Mouse (Mus musculus) olfactory bulb, adult 2 months (tissue): ENCODE measurements around the gene Pknox2.

Experiments
- CTCF ChIP-seq: fragments of 200-500 bp; IDR thresholded peaks from 2 replicates; pipeline ENCODE4 v1.5.1; 2012; ENCODE audit warnings: low read depth, mild to moderate bottlenecking, low read length, moderate library complexity; ENCODE audit not compliant: insufficient read depth
- POLR2A ChIP-seq: fragments of 200-500 bp; IDR thresholded peaks from 2 replicates; pipeline ENCODE4 v1.6.1; 2012; ENCODE audit warnings: mild to moderate bottlenecking, low read depth, low read length, moderate library complexity; ENCODE audit not compliant: insufficient read depth

DNA sequence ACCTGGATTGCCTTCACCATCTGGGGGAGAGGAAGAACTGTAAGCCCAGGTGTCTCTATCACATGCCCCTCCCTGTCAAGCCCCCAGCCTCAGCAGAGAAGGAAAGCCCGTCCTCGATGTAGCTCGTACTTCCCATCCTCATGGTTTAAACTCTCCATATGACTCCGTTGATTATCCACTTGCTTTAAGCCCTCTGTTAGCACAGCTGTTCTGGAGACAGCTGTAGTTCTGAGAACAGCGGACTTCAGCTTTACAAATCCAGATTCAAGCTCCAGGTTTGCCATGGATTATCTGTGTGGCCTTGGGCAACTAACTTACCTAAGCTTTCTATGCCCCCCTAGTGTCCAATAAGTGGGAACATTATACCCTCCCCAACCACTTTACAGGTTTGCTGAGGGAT lies 223.5 kb downstream of the Pknox2 start:
- TF ChIP-seq CTCF (no peak), POLR2A (no peak)
